Mouse (Mus musculus) left cerebral cortex, postnatal 25 days (tissue): ENCODE data around the gene Ccdc54. TPM values are rescaled to one million over a fixed set of nuclear protein-coding genes. Genes with fewer than 3 reads are reported as not detected.

Experiments
- DNase-seq, 2 experiments: peaks; one replicate each; pipeline ENCODE4 v3.0.0; 2022; ENCODE audit warnings: low spot score in 2 of 2, mixed read lengths in 1 of 2
- intact Hi-C: fragments of 180-260 bp; cut with DNase I; formaldehyde crosslinking; loops from one replicate; pipeline ENCODE4 v1.15.1; 2025
- total RNA-seq, 2 experiments: library from RNA; stranded (reverse); gene quantifications; 2 replicates each; pipeline ENCODE4 v1.2.3; 2021

The Ccdc54 gene
- total RNA-seq = not detected

DNA sequence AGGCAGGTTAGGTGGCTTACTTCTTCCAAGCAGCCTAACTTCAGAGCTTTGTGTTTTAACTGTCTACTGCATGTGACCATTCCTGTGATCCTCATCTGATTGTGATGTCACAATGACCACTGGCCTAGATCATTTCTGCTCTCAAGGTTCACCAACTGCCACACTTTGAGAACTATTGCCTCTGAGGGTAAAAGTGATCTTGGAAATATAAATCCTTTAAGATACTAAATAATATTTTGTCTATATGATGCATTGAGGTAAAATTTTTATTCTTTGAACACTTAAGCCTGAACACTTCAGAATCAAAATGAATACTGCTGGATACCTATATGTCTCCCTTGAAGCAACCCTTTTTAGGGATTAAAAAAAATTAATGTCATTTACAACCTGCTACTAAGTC is at the start of gene Ccdc54:
Gene Ccdc54, minus strand, starts transcription at position 101 of the 400 bp plus-strand sequence.
- intact Hi-C loops = no loop called here
- DNase-seq = no peak

DNA sequence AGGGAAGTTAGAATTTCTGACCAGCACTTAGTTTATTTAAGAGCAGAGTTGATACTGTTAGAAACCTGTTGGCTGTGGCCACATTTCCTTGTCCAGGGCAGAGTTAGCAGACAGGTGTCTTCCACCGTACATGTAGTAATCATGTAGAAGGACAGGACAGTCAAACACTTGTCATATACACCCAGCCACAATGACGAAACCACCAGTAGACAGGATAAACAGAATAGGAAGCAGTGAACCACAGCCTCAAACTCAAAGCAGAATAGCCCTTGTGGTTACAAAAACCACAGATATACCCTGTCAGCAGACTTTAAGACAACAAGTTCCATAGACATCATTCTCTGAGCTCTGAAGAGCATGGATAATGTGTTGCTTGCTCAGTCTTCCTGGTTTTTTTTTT is 41.6 kb upstream of the Ccdc54 start:
- DNase-seq = no peak
- intact Hi-C loops = no loop called here

DNA sequence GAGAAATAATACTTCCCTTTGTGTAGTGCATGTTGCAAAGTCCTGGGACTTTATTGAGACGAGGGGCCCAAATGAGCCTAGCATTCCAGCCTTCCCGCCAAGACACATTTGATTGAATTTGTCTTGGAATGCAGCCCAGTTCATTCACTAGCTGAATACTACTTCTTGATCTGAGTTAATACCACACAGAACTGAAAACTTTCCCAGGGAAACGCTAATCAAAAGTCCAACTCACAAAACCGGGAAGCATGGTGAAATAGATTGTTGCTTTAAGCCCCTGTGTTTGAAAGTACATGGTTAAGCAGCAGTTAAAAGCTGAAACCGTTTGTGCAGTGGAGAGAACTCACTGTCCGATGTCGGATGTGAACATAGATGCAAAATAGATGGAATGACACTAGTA is 24.6 kb upstream of the Ccdc54 start:
- peak in 1 of 2 experiments; percentile 3 for DNase-seq
- intact Hi-C loops = no loop called here

DNA sequence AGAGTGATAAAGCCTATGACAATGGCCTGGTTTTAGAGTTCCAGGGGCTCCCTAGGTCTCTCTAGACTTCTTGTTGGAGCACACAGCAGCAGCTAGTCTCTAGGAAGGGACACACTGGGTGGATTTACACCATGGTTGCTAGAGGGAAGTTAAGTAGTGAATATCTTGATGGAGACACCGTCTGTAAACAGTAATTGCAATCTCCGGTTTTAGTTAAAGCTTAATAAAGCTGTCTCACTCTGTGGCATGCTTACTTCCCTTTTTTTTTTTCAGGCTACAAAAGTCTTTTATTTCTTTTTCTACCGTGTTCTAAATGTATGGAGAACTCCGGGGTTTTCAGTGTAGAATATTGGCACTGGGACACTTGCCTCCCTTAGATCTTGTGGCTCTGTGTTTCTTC is 22.0 kb upstream of the Ccdc54 start:
- DNase-seq = no peak
- intact Hi-C loops = no loop called here

DNA sequence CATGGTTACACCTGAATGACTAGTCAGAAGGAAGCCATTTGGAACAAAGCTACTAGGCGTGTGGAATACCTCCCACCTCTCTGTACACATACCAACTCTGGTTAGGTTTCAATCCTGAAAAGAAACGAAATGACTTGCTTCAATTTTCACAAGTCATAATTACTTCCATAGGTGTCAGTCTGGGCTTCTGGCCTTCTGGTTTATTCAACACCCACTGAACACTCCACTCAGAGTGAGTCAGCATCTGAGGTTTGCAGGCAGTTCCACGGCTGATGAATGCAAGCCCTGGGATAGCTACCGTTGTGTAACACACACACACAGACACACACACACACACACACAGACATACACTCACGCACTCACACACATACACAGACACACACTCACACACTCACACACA is 19.6 kb upstream of the Ccdc54 start:
- intact Hi-C loops = loop anchor here (1.0 kb wide), 1 partner anchor 178 kb away; the partner anchor contains the start of gene Bbx
- peak; percentile 54 to 91 for DNase-seq

DNA sequence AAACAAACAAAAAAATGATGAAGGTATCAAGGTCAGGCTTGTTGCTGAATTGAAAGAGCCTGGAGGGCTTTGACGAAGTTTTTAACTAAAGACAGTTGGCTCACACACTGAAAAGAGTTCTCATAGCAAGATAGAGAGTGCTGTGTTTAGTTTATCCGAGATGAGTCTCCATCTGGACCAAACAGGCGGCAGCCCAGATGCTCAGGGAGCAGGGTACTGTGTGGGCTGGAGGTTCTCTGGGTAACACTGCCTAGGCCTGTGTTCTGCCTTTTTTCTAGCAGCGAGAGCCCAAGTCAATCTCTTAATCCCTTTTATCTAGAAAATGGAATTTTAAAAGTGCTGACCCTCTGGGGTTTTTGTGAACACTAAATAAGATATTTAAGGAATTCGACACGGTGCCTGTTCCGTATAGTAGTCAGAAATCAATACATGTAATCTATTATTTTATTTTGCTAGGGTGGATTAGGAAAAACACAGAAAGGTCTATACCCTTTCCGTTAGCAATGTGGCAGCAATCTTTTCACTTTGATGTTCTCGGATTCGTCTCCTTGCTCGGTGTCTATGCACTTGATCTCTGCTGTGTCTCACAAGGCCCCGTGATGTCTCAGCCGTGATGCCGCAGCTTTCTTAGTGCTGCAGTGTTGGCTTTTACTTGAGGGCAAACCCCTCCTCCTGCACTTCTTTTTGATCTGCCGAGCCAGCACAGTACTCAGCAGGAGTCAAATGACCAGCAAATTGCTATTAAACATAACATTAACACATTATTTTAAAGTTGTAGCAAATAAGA is 17.0 kb upstream of the Ccdc54 start:
- DNase-seq = peak in 1 of 2 experiments; percentile 34
- intact Hi-C loops = no loop called here

DNA sequence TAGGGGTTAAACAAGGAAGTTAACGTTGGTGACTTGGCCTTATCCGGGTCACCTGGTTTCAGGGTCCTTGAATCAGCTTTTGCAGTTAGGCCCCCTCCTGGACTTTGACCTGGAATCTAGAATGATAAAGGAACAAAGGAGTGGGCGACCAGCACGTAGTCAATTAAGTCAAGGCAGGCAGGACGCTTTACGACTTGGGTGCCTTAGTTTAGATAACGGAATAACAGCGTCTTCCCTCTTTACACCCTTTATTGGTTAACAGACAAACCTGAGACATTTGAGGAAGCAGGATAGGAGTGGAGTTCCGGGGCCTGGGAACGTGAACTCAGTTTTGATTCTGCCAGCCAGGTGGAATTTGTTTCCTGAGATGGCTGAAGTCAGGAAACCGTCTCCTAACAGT is 13.9 kb upstream of the Ccdc54 start:
- intact Hi-C loops = no loop called here
- no peak for DNase-seq

DNA sequence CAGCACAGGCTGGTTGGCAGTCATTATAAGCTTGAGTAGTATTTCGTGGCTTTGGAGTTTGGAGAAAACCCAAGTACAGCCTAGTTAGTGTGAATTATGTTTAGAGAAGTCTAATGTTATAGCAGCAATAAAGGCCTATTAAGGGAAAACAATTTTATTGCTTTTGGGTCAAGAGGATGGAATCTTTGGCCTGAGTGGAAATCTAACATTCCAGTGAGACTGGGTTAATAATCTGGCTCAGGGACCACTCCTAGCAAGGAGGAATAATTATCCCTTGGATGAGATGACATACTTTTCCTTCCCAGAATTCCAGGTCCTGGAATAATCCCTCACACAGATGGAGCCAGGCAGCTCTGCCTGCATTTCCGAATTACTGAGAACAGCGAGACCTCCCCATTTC is 11.0 kb upstream of the Ccdc54 start:
- intact Hi-C loops = no loop called here

DNA sequence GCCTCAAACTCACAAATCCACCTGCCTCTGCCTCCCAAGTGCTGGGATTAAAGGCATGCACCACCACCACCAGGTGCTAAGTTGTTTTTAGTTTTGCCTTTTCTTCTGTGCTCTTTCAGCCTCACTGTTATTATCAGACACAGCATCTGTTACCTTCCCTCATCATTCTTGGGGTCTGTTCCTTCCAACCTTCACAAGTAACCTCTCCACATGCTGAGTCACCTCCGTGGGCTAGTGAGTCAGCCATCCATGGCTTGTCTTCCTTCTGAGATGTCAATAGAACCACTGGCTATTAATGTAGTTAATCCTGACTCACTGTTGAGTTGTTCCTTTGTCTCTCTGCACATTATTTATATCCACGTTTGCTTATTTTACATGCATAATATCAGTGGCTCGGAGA is 9.7 kb upstream of the Ccdc54 start:
- intact Hi-C loops = no loop called here
- DNase-seq = no peak

More for the DNA sequence above, 11.0 kb upstream of the Ccdc54 start:
- DNase-seq = no peak

DNA sequence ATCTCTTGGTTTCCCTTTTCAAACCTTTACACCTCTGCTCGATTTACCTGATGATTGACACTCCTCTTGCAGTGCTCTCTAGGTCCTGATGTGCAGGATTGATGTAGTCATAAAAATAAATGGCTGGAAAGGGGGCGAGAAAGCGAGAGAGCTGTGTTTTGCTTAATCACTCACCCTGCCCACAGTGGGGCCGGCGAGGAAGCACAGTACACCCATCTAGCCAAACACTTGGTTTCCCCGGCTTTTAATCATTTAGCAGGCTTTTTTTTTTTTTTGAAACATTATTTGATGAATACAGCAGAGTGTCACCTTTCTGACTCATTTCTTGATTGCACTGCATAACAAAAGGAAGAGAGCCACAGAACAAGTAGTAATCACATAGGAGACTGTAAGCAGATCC is 5.7 kb upstream of the Ccdc54 start:
- intact Hi-C loops = no loop called here
- no peak for DNase-seq

DNA sequence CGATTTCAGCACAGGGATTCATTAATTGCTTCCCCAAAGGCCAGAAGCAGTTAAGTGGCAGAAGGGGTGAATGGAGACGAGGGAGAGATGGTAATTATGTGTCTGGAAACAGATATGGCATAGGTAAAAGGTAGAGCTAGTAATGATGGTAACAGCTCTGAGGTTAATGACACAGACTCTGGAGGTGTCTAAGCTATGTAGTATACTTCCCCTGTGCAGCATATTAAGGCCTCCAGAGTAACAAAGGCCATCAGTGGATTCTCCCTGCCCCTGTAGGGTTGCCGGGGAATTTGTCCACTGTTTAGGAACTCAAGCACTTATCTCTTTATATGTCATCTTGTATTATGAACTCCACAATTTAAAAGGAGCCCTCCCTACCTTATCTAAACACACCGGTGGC is 5.2 kb upstream of the Ccdc54 start:
- intact Hi-C loops = no loop called here

DNA sequence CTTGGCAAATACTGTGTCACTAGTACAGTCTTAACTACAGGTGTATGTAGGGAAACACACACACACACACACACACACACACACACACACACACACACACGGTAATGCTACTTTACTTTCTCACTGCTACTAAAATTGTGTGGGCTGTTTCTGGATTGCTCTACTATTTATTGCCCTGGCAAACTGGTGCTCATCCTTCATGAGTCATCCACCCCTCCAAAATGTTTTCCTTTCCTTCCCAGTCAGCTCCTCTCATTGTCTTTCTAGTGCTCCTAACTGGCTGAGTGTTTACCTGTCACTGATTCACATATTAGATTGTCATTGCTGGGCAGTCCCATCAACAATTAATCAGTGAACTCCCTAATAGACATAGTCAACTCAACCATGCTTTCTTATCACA is 3.9 kb upstream of the Ccdc54 start:
- peak in 1 of 2 experiments; percentile 9 for DNase-seq
- intact Hi-C loops = no loop called here

More for the DNA sequence above, 5.2 kb upstream of the Ccdc54 start:
- DNase-seq = no peak

DNA sequence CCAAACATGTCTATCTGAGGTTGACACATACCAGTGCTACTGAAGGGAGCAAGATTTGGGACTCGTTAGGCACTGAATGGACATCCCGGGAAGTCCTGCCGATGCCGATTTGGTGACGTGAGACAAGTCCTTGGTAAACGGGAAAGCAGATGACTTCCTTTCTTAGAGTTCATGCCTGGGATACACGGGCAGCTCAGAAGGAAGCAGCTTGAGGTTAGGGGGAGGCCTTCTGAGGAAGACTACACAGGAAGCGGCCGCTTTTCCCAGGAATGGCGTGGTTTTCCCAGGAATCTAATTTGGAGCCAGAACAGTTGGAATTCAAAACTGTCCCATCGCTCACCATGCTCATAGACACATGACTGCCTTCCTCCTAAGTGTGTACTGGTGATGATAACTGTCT is 2.4 kb upstream of the Ccdc54 start:
- intact Hi-C loops = no loop called here

DNA sequence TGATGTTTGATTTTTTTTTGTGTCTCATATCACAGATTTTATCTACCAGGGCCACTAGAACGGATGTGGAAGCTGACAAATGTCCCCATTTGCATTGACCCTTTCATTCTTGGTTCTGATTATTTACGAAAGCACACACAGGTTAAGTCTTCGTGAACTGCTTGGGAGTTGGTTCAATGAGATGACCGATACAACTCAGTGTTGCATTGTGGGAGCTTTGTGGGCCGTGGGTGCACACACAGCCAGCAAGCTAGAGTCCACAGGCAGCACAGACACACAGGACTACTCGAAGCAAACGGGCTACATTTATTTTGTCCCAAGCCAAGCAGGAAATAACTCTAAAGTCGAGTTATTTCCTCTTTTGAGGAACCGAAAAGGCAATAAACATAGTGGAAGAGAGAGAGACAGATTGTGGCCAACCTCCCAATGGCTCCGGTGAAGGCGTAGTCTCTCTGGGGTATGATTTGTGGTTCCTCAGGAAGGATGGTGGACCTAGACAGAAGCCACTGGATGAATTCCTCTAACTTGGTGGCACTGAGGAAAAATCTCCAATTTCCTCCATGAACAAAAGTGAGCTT is 1.3 kb downstream of the Ccdc54 start:
- no peak for DNase-seq
- intact Hi-C loops = no loop called here

More for the DNA sequence above, 2.4 kb upstream of the Ccdc54 start:
- no peak for DNase-seq

DNA sequence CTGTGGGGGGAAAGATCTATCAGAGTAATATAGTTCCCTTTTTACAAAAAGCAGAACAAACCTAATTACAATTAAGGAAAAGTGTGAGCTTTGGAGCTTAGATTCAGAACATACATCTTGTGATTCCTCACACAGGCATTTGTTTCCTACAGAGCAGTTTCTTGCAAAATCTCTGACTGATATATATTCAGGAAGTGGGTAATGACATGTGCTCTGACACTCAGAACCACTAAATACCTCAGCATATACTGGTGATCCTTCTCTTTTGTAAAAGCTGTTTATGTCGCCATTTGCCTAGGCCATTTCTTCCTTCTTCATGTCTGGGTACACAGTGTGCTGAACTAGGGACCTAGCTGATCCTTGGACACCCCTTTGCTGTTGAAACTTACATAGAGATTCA is 2.8 kb downstream of the Ccdc54 start:
- no peak for DNase-seq
- intact Hi-C loops = no loop called here

DNA sequence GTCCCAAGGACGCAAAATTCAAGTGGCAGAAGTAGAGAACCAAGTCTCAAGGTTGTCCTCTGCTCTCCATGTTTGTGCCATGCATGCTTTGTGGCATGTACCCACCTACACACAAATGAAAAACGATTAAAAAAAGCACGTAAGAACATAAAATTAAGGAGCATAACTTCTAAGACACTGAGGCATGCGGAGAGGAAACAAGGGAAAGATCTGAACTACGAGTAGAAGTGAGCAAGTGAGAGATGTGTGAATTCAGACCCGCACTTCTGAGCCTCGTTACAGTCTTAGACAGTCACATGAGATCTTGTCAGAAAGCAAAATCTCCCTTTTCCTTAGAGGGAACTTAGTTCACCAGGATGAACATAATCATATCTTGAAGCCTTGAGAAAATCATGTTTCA is 3.8 kb downstream of the Ccdc54 start:
- intact Hi-C loops = no loop called here
- DNase-seq = no peak

DNA sequence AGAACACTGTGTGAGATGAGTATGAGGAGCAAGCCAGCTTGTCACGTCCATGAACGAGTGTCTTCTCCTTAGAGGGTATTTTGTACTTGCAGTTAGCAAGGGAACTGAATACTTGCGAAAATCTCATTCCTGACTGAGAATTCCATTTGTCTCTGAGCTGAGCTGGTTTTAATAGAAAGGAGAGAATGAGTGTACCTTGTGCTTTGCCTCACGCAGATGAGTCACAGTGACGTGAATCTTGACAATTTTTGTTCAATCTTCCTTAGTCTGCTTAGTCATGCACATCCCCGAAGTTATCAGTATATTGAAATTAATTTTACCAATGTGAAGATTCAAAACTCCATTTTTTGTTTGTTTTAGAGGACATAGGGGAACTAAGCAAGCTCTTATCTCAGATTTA is 12.6 kb downstream of the Ccdc54 start:
- intact Hi-C loops = no loop called here
- no peak for DNase-seq

DNA sequence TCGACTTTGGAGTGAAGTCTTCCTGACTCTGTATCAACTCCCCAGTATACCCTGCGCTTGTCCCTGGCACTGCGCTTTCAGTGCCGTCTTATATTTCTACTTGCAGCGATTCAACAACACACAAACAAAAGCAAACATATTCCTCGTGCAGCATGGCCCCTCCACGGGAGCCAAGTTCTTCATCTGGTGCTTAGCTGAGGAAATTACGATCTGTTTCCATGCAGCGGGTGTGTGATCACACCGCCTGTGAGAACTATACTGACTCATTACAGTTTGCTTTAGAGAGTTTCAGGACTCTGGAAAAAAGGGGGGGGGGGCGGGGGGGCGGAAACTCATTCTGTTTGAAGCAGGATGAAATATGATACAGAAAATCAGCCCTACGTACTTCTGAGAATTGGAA is 18.4 kb downstream of the Ccdc54 start:
- peak; percentile 18 to 43 for DNase-seq
- intact Hi-C loops = no loop called here

DNA sequence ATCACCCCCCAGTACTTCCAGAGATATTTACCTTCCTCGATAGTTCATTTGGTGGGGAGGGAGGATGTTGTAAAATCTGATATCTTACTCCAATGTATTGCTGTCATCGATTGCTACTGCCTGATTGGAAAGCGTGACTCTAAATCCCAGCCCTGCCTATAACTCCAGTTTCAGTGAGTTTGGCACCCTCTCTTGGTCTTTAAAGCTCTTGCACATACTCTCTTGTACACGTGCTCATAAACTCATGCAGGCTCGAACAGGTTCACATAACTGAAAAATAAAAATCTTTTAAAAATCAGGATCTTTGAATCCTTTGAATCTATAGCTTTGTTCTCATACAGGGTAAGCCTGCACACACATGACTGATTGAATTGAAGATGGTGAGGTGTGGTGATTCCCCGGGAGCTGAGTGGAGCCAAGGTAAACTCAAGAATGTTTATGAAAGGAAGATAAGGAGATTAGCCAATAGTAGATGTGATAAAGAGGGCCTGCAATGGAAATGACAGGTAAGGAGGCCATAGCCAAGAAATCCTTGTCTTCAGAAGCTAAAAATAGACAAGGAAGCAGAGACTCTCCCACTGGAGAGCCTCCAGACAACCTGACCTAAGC is 31.7 kb downstream of the Ccdc54 start:
- intact Hi-C loops = no loop called here
- no peak for DNase-seq

DNA sequence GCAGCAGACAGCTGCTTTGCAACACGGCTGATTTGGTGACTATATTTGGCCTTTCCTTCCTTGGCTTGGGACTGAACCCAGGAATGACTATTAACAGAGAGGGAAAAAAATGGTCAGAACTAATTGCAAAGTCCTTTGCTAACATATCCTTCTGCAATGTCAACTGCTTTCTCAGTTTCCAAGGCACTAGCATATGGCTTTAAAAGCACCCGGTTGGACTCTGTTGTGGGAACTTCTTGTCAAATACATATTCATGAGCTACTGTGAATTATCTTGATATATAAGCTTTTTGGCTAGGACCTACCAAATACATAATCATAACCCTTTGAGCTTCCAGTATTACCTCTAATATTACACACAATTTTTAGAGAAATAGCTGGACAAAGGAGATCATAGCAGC is 37.1 kb downstream of the Ccdc54 start:
- intact Hi-C loops = no loop called here

More for the DNA sequence above, 37.1 kb downstream of the Ccdc54 start:
- no peak for DNase-seq
